1 mouse cellular context compared by ENCODE assay signal in genomic region chr5:120612442-120612821, GRCm38 (mm10).
TF ChIP-seq lines count a peak whose summit lies in the region.

Gene Rita1, minus strand, starts transcription at chr5:120612589.
Gene Ddx54, plus strand, starts transcription at chr5:120612739.

TF ChIP-seq in CH12.LX, 34 proteins besides CTCF, POLR2A, EP300 and RAD21 (continued from another document):
- TF ChIP-seq SIN3A (IDR thresholded peaks at IDR 0.05; ENCODE audit: low read length) (peak; percentile 55), TBP (conservative IDR thresholded peaks at IDR 0.05; ENCODE audit: low read depth, low read length) (peak; percentile 78; the same call in 1 of the 2 replicates), NELFE (IDR thresholded peaks at IDR 0.05; ENCODE audit: low read depth, low read length) (0 out of 2 replicates have a peak, but pooled peaks have one; percentile 61), CHD1 (IDR thresholded peaks at IDR 0.05; ENCODE audit: low read depth, low read length) (peak; percentile 100)
